Mouse (Mus musculus): ENCODE data around the gene Traf3ip3. TPM values are rescaled to one million over a fixed set of nuclear protein-coding genes. Genes with fewer than 3 reads are reported as not detected.

Gene Traf3ip3
- total and polyA plus RNA-seq, 3 experiments: 5.2 to 9.7 TPM; not detected in 1

GRCm38 (mm10) chr1:193194416-193195140, 6.9 kb downstream of the Traf3ip3 start:
- no peak overlapping the region for H3K9ac ChIP-seq (ENCODE audit: control insufficient read depth, low read depth, low read length, poor library complexity, severe bottlenecking)
- no peak overlapping the region for H3K27ac ChIP-seq (ENCODE audit: control insufficient read depth, low read depth, low read length)
- peaks cover 0 to 8% of the 10 kb centered on the region in 2 experiments; a peak in 1 of 4 replicates for H3K36me3 ChIP-seq (ENCODE audit: control insufficient read depth in 1 of 2, insufficient read depth in 2 of 2, low read length in 2 of 2)
- H3K9me3 ChIP-seq (replicated peaks; ENCODE audit: insufficient read depth, low read length): no peaks in the 10 kb centered on the region
- H3K4me1 ChIP-seq (ENCODE audit: control insufficient read depth in 1 of 2, insufficient read depth in 2 of 2, low read length in 2 of 2): peaks cover 0 to 11% of the 10 kb centered on the region in 2 experiments; a peak in 3 of 4 replicates
- H3K4me3 ChIP-seq (ENCODE audit: control insufficient read depth in 1 of 2, insufficient read depth in 1 of 2, low read depth in 2 of 2, low read length in 2 of 2): no peak overlapping the region
- no peak for TF ChIP-seq CHD2 (IDR thresholded peaks at IDR 0.05; ENCODE audit: low read length)
- no peak for TF ChIP-seq E2F4 (IDR thresholded peaks at IDR 0.05; ENCODE audit: borderline replicate concordance, low read depth, low read length)
- TF ChIP-seq MAX (IDR thresholded peaks at IDR 0.05; ENCODE audit: low read length): no peak
- no peak for TF ChIP-seq USF2 (IDR thresholded peaks at IDR 0.05; ENCODE audit: borderline replicate concordance in 1 of 2, insufficient read depth in 1 of 2, low read depth in 1 of 2, low read length in 2 of 2)
- TF ChIP-seq SIN3A (IDR thresholded peaks at IDR 0.05; ENCODE audit: low read length): no peak
- TF ChIP-seq ZKSCAN1 (IDR thresholded peaks at IDR 0.05; ENCODE audit: low read depth, low read length): no peak
- no peak for TF ChIP-seq UBTF (IDR thresholded peaks at IDR 0.05; ENCODE audit: borderline replicate concordance, insufficient read depth, low read depth, low read length)
- no peak for TF ChIP-seq MAFK (IDR thresholded peaks at IDR 0.05; ENCODE audit: borderline replicate concordance, low read depth, low read length)
- no peak for TF ChIP-seq ELF1 (IDR thresholded peaks at IDR 0.05; ENCODE audit: low read depth, low read length)
- no peak for TF ChIP-seq CHD1 (IDR thresholded peaks at IDR 0.05; ENCODE audit: low read depth, low read length)
- no peak for DNase-seq (ENCODE audit: low read depth, low spot score)
- no peaks in the 10 kb centered on the region for H3K79me2 ChIP-seq (ENCODE audit: control insufficient read depth, insufficient read depth, low read length, poor library complexity)
- no peaks in the 10 kb centered on the region for H3K27me3 ChIP-seq (ENCODE audit: control insufficient read depth in 1 of 2, insufficient read depth in 2 of 2, low read length in 2 of 2)

DNA sequence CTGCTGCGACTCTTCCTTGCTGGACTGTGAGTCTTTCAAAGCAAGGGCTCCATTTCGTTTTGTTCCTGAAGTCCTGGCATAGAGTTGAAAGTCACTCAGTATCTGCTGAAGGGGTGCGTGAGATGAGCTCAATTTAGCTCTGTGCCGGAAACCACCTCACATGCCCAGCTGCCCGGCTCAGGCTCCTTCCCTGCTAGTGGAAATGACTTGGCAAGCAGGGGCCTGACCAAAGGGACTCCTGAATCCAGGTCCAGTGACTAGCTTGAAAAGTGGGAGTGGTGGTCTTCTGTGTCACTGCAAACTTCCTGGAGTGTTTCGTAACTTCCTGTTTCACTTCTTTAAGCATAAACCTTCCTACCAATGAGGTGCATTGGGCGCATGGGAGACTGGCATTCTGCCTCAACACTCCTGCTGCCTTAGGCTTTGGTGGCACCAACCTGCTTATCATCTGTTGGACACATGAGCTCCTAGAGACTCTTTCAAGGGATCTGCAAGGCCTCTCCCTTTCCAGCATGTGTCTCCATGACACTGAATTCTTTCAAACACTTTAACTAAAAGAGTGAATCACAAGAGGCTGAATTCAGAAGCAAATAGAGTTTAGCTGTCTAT, 9.7 kb downstream of the Traf3ip3 start:
- H3K4me1 ChIP-seq (ENCODE audit: control insufficient read depth in 1 of 2, insufficient read depth in 2 of 2, low read length in 2 of 2): no peaks in the 10 kb centered on the region
- H3K79me2 ChIP-seq (ENCODE audit: control insufficient read depth, insufficient read depth, low read length, poor library complexity): no peaks in the 10 kb centered on the region
- no peak for DNase-seq (ENCODE audit: low read depth, low spot score)
- no peak overlapping the region for H3K9ac ChIP-seq (ENCODE audit: control insufficient read depth, low read depth, low read length, poor library complexity, severe bottlenecking)
- no peaks in the 10 kb centered on the region for H3K36me3 ChIP-seq (ENCODE audit: control insufficient read depth in 1 of 2, insufficient read depth in 2 of 2, low read length in 2 of 2)
- no peak overlapping the region for H3K27ac ChIP-seq (ENCODE audit: control insufficient read depth, low read depth, low read length)
- TF ChIP-seq GABPA (IDR thresholded peaks at IDR 0.05; ENCODE audit: low read depth, low read length) (no peak), CTCF (IDR thresholded peaks at IDR 0.05 in 2 of 3, conservative IDR thresholded peaks at IDR 0.05 in 1 of 3; ENCODE audit: control insufficient read depth in 1 of 3, insufficient read depth in 1 of 3, low read depth in 2 of 3, low read length in 3 of 3, poor library complexity in 1 of 3, severe bottlenecking in 1 of 3) (no peak), USF1 (IDR thresholded peaks at IDR 0.05; ENCODE audit: low read depth, low read length) (no peak), MYC (IDR thresholded peaks at IDR 0.05; ENCODE audit: low read depth, low read length) (no peak), HCFC1 (IDR thresholded peaks at IDR 0.05; ENCODE audit: low read depth, low read length) (no peak), ZC3H11A (IDR thresholded peaks at IDR 0.05; ENCODE audit: low read depth, low read length) (no peak), CHD1 (IDR thresholded peaks at IDR 0.05; ENCODE audit: low read depth, low read length) (no peak), GATA1 (IDR thresholded peaks at IDR 0.05; ENCODE audit: low read depth, low read length) (no peak), TBP (IDR thresholded peaks at IDR 0.05; ENCODE audit: low read depth, low read length) (no peak), KAT2A (conservative IDR thresholded peaks at IDR 0.05; ENCODE audit: low read depth, low read length) (no peak), CHD2 (IDR thresholded peaks at IDR 0.05; ENCODE audit: low read length) (no peak)
- H3K4me3 ChIP-seq (ENCODE audit: control insufficient read depth in 1 of 2, insufficient read depth in 1 of 2, low read depth in 2 of 2, low read length in 2 of 2): no peak overlapping the region
- H3K27me3 ChIP-seq (ENCODE audit: control insufficient read depth in 1 of 2, insufficient read depth in 2 of 2, low read length in 2 of 2): no peaks in the 10 kb centered on the region
- no peaks in the 10 kb centered on the region for H3K9me3 ChIP-seq (replicated peaks; ENCODE audit: insufficient read depth, low read length)

All from MEL (cell line).